Mouse (Mus musculus): ENCODE data around the gene Nlrp4b.

Nlrp4b gene

DNA sequence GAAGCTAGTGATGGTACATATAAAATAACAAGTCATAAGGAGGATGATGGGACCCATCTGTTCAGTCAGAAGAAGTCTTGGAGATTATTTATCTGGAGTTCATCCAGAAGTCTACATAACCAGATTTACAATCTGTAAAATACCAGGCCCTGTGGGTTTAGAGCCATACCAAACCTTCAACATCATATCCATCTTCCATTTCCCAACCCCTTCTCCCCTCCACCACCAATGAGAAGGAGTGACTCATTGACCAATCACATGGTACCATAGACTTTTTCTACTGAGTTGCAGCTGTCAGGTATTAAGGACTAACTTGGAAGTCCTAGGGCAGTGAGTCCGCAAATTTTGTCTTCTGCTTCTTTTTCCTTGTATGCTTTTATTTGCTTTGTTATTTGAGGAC is at the start of gene Nlrp4b:
Gene Nlrp4b, plus strand, starts transcription at position 301 of the 400 bp plus-strand sequence.
- no peak for TF ChIP-seq GATA4 (IDR thresholded peaks at IDR 0.05; ENCODE audit: insufficient replicate concordance, low read length)

DNA sequence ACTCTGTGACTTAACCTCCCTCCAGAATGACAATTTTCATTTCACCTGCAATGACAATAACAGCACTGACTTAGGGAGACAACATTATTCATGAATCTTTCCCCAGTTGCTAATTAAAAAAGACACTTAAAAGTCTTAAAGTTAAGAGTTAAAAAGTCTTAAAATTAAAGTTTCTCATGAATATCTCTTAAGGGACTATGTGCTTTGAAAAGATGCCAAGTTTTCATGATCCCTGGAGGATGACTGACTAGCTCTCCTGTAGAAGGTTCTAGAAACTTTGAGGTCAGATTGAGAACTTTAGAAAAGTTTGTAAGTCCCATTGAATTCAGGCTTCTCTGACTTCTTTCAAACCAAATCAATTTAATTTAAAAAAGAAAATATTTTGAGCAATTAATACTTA is 66.7 kb downstream of the Nlrp4b start, which contains the start of gene Vmn1r71:
Gene Vmn1r71, minus strand, starts transcription at position 101 of the 400 bp plus-strand sequence.
- TF ChIP-seq GATA4 (IDR thresholded peaks at IDR 0.05; ENCODE audit: insufficient replicate concordance, low read length), result no peak
